Mouse (Mus musculus) midbrain, embryonic 13.5 days (tissue): ENCODE data around the gene Phactr4. TPM values are rescaled to one million over a fixed set of nuclear protein-coding genes. Genes with fewer than 3 reads are reported as not detected.

ENCODE experiments used
- ATAC-seq: fragments of 200-750 bp; cut with Nextera tagmentation; 2 replicates; pipeline ENCODE4 v1.8.0; 2017; ENCODE audit warnings: mild to moderate bottlenecking, moderate TSS enrichment, moderate library complexity
- H3K27ac ChIP-seq: fragments of 300-500 bp; sonication (generic); 2 replicates; pipeline ENCODE4 v1.5.1; 2015; ENCODE audit warnings: inconsistent platforms, mild to moderate bottlenecking, moderate library complexity
- H3K27me3 ChIP-seq: fragments of 300-500 bp; sonication (generic); 2 replicates; pipeline ENCODE4 v1.6.1; 2015; ENCODE audit warnings: mild to moderate bottlenecking, inconsistent platforms
- H3K36me3 ChIP-seq: fragments of 300-500 bp; sonication (generic); 2 replicates; pipeline ENCODE4 v1.6.1; 2015; ENCODE audit warnings: mild to moderate bottlenecking, inconsistent platforms
- H3K4me1 ChIP-seq: fragments of 300-500 bp; sonication (generic); replicated peaks from 2 replicates; pipeline ENCODE4 v1.6.1; 2015; ENCODE audit warnings: inconsistent platforms
- H3K4me2 ChIP-seq: fragments of 300-500 bp; sonication (generic); replicated peaks from 2 replicates; pipeline ENCODE4 v1.6.1; 2015; ENCODE audit warnings: moderate library complexity, mild to moderate bottlenecking, inconsistent platforms
- H3K4me3 ChIP-seq: fragments of 300-500 bp; sonication (generic); replicated peaks from 2 replicates; pipeline ENCODE4 v1.5.1; 2015; ENCODE audit warnings: mild to moderate bottlenecking, inconsistent platforms
- H3K9ac ChIP-seq: fragments of 300-500 bp; sonication (generic); replicated peaks from 2 replicates; pipeline ENCODE4 v1.6.1; 2015; ENCODE audit warnings: mild to moderate bottlenecking, inconsistent platforms
- H3K9me3 ChIP-seq: fragments of 300-500 bp; sonication (generic); 2 replicates; pipeline ENCODE4 v1.6.1; 2016; ENCODE audit warnings: mild to moderate bottlenecking, inconsistent platforms
- whole genome bisulfite sequencing: fragments of 180-500 bp; shearing (Covaris S2); methylation state at CpG from one replicate; pipeline ENCODE4 v1.1.7; 2015; 5-methylcytosine and 5-hydroxymethylcytosine counted together
- polyA plus RNA-seq: library from polyadenylated mRNA; unstranded; fragments of >200 nt; fragmentation: Nextera tagmentation; extraction: Ambion mirVana; gene quantifications from 2 replicates; pipeline ENCODE4 v1.2.1, GENCODE M21; 2015

The Phactr4 gene
- polyA plus RNA-seq, 1 experiment from 2014 or later = 14.3 TPM

DNA sequence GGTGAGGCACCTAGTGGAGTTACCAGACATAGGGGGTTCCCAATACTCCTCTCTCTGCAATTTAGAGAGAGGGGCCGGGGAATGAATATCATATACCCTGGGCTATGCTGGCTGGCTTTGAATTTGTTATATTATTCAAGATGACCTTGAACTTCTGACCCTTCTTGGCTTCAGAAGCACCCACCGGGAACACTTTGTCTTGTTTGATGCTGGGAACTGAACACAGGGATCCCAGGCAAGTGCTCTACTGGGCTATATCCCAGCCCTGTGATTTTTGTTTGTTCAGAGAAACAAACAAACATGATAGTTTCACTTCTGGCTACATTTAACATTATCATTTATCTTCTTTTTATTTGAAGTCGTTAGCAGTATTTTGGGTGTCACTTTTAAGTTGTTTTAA is 66.9 kb downstream of the Phactr4 start:
- H3K4me1 ChIP-seq = peaks cover 19% of the 10 kb centered on the region
- ATAC-seq = no peak
- no peak overlapping the region for H3K4me3 ChIP-seq
- H3K4me2 ChIP-seq = no peak overlapping the region
- no peak overlapping the region for H3K9ac ChIP-seq
- WGBS = 89% methylated on average over 3 of the region's 3 CpGs
- no peaks in the 10 kb centered on the region for H3K9me3 ChIP-seq
- no peaks in the 10 kb centered on the region for H3K27me3 ChIP-seq
- H3K27ac ChIP-seq = no peak overlapping the region
- peaks cover 36% of the 10 kb centered on the region for H3K36me3 ChIP-seq

DNA sequence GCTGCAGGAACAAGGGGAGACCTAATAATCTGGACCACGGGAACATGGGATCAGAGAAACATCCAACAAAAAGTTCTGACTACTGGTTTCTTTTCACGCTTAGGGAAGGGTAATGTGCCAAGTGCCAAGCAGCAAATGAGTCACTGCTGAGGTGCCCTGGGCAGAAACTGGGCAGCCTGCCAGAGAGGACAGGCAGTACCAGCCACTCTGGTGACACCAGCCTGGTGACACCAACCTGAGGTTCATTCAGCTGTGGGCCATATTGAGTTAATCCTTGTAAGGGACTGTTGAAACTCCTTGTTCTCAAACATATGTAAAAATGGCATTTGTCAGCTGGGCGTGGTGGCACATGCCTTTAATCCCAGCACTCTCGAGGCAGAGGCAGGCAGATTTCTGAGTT is 67.7 kb downstream of the Phactr4 start:
- Histone ChIP-seq H3K4me1 (peaks cover 19% of the 10 kb centered on the region), H3K9me3 (no peaks in the 10 kb centered on the region), H3K36me3 (peaks cover 28% of the 10 kb centered on the region), H3K27ac (no peak overlapping the region), H3K27me3 (no peaks in the 10 kb centered on the region), H3K4me2 (no peak overlapping the region), H3K4me3 (no peak overlapping the region), H3K9ac (no peak overlapping the region)
- 90% methylated on average over 4 of the region's 4 CpGs for WGBS
- ATAC-seq = no peak

GRCm38 (mm10) chr4:132353481-132353885 is 68.8 kb downstream of the Phactr4 start, which contains the start of gene Rcc1:
TSS of gene Rcc1 (minus strand) at chr4:132353605.
- no peaks in the 10 kb centered on the region for H3K9me3 ChIP-seq
- H3K27me3 ChIP-seq = no peaks in the 10 kb centered on the region
- peaks cover 18% of the 10 kb centered on the region for H3K36me3 ChIP-seq
- peak within 1 kb of the TSS; percentile 85 for H3K9ac ChIP-seq
- H3K27ac ChIP-seq = peak within 1 kb of the TSS; percentile 94
- ATAC-seq = peak; percentile 94
- peak within 1 kb of the TSS; percentile 81 for H3K4me3 ChIP-seq
- 0% methylated on average over 31 of the region's 31 CpGs for WGBS
- H3K4me2 ChIP-seq = peak within 1 kb of the TSS; percentile 90
- peaks cover 19% of the 10 kb centered on the region for H3K4me1 ChIP-seq

GRCm38 (mm10) chr4:132352739-132353138 is 69.5 kb downstream of the Phactr4 start:
- Histone ChIP-seq H3K36me3 (peaks cover 11% of the 10 kb centered on the region), H3K4me1 (peaks cover 19% of the 10 kb centered on the region), H3K9me3 (no peaks in the 10 kb centered on the region), H3K27me3 (no peaks in the 10 kb centered on the region), H3K9ac (peak overlapping the region; percentile 85), H3K27ac (0 out of 2 replicates have a peak overlapping the region, but pooled peaks have one; percentile 94), H3K4me3 (peak overlapping the region; percentile 81), H3K4me2 (peak overlapping the region; percentile 90)
- no peak for ATAC-seq
- WGBS = under 1% methylated on average over 14 of the region's 14 CpGs

DNA sequence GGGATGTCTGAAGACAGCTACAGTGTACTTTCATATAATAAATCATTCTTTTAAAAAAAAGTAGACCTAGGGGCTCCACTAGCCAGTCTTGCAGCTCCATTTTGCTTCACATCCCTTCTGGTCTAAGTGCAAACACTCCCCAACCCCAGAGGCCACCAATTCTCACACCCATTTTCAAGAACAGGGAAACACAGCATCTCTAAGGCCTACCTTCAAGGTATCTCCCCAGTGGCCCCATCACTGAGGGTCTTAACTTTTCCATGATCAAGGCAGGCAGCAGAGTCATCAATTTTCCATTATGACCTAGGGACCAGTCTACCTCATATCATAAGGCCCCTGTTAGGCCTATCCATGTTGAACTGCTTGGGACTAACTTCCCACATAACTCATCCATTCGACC is 70.9 kb downstream of the Phactr4 start:
- H3K9ac ChIP-seq = no peak overlapping the region

GRCm38 (mm10) chr4:132350854-132351253 is 71.4 kb downstream of the Phactr4 start:
- Histone ChIP-seq H3K9me3 (no peaks in the 10 kb centered on the region), H3K9ac (no peak overlapping the region), H3K36me3 (no peaks in the 10 kb centered on the region), H3K4me3 (no peak overlapping the region), H3K27ac (no peak overlapping the region), H3K4me1 (peaks cover 19% of the 10 kb centered on the region), H3K4me2 (no peak overlapping the region), H3K27me3 (no peaks in the 10 kb centered on the region)
- ATAC-seq = no peak
- 61% methylated on average over 3 of the region's 3 CpGs for WGBS

More for the DNA sequence above, 70.9 kb downstream of the Phactr4 start:
- Histone ChIP-seq H3K27ac (no peak overlapping the region), H3K4me3 (no peak overlapping the region), H3K4me1 (peaks cover 19% of the 10 kb centered on the region), H3K27me3 (no peaks in the 10 kb centered on the region), H3K9me3 (no peaks in the 10 kb centered on the region), H3K36me3 (no peaks in the 10 kb centered on the region; the same call in 1 of the 2 replicates), H3K4me2 (peak overlapping the region; percentile 90)
- no peak for ATAC-seq
- 52% methylated on average over 1 of the region's 1 CpGs for whole genome bisulfite sequencing

GRCm38 (mm10) chr4:132350123-132350740 is 72.1 kb downstream of the Phactr4 start:
- H3K4me3 ChIP-seq = no peak overlapping the region
- peaks cover 19% of the 10 kb centered on the region for H3K4me1 ChIP-seq
- no peak for ATAC-seq
- no peak overlapping the region for H3K9ac ChIP-seq
- no peaks in the 10 kb centered on the region for H3K36me3 ChIP-seq
- no peaks in the 10 kb centered on the region for H3K9me3 ChIP-seq
- WGBS = 36% methylated on average over 2 of the region's 2 CpGs
- no peak overlapping the region for H3K4me2 ChIP-seq
- no peak overlapping the region for H3K27ac ChIP-seq
- H3K27me3 ChIP-seq = no peaks in the 10 kb centered on the region

DNA sequence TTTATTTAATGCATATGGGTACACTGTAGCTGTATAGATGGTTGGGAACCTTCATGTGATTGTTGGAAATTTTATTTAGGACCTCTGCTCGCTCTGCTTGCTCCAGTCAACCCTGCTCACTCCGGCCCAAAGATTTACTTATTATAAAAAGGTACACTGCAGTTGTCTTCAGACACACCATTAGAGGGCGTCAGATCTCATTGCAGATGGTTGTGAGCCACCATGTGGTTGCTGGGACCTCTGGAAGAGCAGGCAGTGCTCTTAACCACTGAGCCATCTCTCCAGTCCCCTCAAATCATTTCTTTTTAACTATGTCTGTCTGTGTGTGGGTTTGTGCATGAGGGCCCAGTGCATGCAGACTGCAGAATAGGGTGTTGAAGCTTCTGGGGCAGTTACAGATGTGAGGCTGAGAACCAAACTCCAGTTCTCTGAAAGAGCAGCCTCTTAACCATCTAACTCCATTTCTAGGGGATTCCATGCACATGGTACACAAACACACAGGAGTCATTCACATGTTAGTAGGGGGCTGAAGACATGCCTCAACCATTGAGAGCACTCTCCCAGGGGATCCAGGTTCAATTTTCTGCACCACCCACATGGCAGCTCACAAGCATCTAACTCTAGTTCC is 72.7 kb downstream of the Phactr4 start:
- no peak for ATAC-seq
- no peak overlapping the region for H3K9ac ChIP-seq
- 58% methylated on average over 3 of the region's 3 CpGs for WGBS

GRCm38 (mm10) chr4:132346661-132347060 is 75.6 kb downstream of the Phactr4 start:
- Histone ChIP-seq H3K9me3 (no peaks in the 10 kb centered on the region), H3K27ac (no peak overlapping the region), H3K4me3 (no peak overlapping the region), H3K4me2 (no peak overlapping the region), H3K27me3 (no peaks in the 10 kb centered on the region), H3K9ac (no peak overlapping the region), H3K36me3 (no peaks in the 10 kb centered on the region), H3K4me1 (peaks cover 25% of the 10 kb centered on the region)
- 70% methylated on average over 3 of the region's 3 CpGs for WGBS
- ATAC-seq = no peak

More for the DNA sequence above, 72.7 kb downstream of the Phactr4 start:
- no peaks in the 10 kb centered on the region for H3K36me3 ChIP-seq
- H3K9me3 ChIP-seq = no peaks in the 10 kb centered on the region
- H3K27me3 ChIP-seq = no peaks in the 10 kb centered on the region
- H3K4me2 ChIP-seq = no peak overlapping the region
- H3K4me1 ChIP-seq = peaks cover 23% of the 10 kb centered on the region
- H3K27ac ChIP-seq = no peak overlapping the region
- H3K4me3 ChIP-seq = no peak overlapping the region

DNA sequence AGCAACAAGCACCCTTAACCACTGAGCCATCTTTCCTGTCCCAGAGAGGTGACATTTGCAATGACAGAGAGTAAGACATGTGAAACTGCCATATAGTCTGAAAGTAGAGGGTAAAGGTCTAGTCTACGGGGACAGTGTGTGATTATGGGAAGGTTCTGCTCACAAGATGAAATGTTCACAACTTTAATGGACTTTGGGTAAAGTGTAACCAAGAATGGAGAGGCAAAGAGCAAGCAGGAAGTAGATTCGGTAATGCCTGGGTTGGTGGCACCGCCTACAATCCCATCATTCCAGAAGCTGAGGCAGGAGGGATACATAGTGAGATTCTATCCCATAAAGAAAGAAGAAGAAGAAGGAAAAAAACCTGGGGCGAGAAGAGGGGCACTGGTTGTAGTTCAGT is 76.0 kb downstream of the Phactr4 start:
- Histone ChIP-seq H3K27ac (no peak overlapping the region), H3K9ac (no peak overlapping the region), H3K9me3 (no peaks in the 10 kb centered on the region), H3K4me1 (peaks cover 21% of the 10 kb centered on the region), H3K4me2 (no peak overlapping the region), H3K36me3 (no peaks in the 10 kb centered on the region), H3K4me3 (no peak overlapping the region), H3K27me3 (no peaks in the 10 kb centered on the region)
- 81% methylated on average over 4 of the region's 4 CpGs for WGBS
- no peak for ATAC-seq

- H3K4me1 ChIP-seq = peaks cover 21% of the 10 kb centered on the region
- no peak overlapping the region for H3K27ac ChIP-seq
- H3K4me3 ChIP-seq = peak overlapping the region; percentile 68
- peak; percentile 65 for ATAC-seq
- no peak overlapping the region for H3K4me2 ChIP-seq
- H3K36me3 ChIP-seq = no peaks in the 10 kb centered on the region
- no peak overlapping the region for H3K9ac ChIP-seq
- no peaks in the 10 kb centered on the region for H3K27me3 ChIP-seq
- WGBS = 48% methylated on average over 5 of the region's 5 CpGs
- H3K9me3 ChIP-seq = no peaks in the 10 kb centered on the region
Observed at GRCm38 (mm10) chr4:132345843-132346212, 76.5 kb downstream of the Phactr4 start.

DNA sequence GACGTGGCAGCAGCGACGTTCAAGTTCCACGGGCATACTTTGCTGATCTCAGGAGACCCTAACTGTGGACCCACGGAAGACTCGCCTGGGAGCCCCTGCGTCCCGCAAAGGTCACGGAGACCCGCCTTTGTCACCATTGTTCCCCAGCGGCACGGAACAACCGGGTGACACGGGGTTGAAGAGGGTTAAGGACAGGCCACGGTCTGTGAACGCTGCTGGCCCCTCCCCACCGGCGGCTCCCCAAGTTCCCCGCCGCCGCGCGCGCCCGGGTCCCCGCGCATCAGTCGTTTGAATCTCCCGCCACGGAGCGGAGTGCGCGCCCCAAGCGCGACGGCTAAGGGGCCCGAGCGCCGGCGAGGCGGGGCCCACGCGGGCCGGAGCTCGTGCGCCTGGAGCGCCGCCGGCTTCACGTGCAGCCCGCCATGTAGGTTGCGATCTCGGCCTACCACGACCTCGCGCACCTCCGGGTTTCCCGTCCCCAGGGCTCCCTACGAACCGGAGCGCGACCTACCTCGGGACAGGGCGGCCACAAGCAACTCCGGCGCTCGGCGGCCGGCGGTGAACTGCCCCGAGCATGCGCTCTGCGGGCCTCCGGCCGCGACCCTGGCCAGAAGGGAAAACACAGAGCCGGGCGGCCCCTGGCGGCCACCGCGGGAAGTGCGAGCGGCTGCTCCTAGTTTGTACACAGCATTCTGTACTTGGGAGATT is 77.0 kb downstream of the Phactr4 start:
- H3K27me3 ChIP-seq = no peaks in the 10 kb centered on the region

More for the DNA sequence above, 77.0 kb downstream of the Phactr4 start:
- under 1% methylated on average over 83 of the region's 83 CpGs for WGBS
- Histone ChIP-seq H3K4me3 (peak overlapping the region; percentile 68), H3K9ac (peak overlapping the region; percentile 75), H3K9me3 (no peaks in the 10 kb centered on the region), H3K4me2 (peak overlapping the region; percentile 97), H3K27ac (no peak overlapping the region), H3K4me1 (peaks cover 21% of the 10 kb centered on the region), H3K36me3 (no peaks in the 10 kb centered on the region)
- ATAC-seq = peak; percentile 94
